Mouse (Mus musculus): ENCODE measurements around the gene Zfp651. TPM values are rescaled to one million over a fixed set of nuclear protein-coding genes. Genes with fewer than 3 reads are reported as not detected.

Zfp651 gene
- polyA plus RNA-seq, 1 experiment, result 3.7 TPM

DNA sequence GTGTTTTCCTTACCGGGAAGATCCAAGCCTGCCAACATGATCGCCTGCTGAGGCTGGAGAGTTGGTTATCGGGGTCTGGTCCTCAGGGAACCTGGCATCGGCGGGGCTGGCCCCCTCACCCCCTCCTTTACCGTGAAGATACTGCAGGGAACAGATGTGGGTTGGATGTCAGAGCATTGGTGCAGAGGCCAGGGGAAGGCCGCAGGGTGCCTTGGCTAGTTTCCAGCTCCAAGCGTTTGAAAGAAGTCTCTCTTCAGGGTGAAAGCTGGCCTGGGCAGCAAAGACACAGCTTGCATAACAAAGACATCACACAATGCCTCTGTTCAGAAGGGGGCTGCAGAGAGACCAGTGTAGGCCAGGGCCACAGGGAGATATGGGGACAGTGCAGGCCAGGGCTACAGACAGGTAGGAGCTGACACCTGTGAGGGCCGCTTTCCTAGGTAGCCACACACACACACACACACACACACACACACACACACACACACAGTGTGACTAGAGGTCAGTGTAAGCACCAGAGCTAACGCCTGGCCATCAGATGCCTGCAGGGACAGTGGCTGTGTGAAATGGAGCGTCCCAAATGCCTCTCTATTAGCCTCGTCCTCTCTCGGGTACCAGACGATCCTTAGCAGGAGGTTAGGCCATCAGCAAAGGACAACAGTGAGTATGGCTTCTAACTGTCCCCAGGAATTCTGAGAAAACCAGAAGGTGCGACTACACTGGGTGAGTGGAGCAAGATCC is 51.1 kb downstream of the Zfp651 start:
- WGBS, result 76% methylated on average over 15 of the region's 15 CpGs
- H3K27me3 ChIP-seq (ENCODE audit: control insufficient read depth, insufficient read depth, low read length), result no peaks in the 10 kb centered on the region
- no peak overlapping the region for H3K27ac ChIP-seq (ENCODE audit: insufficient read depth, low read length)
- H3K4me1 ChIP-seq (ENCODE audit: control insufficient read depth, insufficient read depth, insufficient read length), result no peaks in the 10 kb centered on the region
- no peak overlapping the region for H3K4me3 ChIP-seq (ENCODE audit: extremely low read depth, insufficient read depth, insufficient read length)
- H3K36me3 ChIP-seq (ENCODE audit: control insufficient read depth, insufficient read depth, low read length), result no peaks in the 10 kb centered on the region
- no peak for DNase-seq (ENCODE audit: low read depth in 1 of 2, low spot score in 2 of 2)
- TF ChIP-seq CTCF (IDR thresholded peaks at IDR 0.05; ENCODE audit: extremely low read depth, insufficient read depth, insufficient read length, insufficient replicate concordance), result no peak
- no peak for TF ChIP-seq POLR2A (IDR thresholded peaks at IDR 0.05; ENCODE audit: low read depth, low read length)

DNA sequence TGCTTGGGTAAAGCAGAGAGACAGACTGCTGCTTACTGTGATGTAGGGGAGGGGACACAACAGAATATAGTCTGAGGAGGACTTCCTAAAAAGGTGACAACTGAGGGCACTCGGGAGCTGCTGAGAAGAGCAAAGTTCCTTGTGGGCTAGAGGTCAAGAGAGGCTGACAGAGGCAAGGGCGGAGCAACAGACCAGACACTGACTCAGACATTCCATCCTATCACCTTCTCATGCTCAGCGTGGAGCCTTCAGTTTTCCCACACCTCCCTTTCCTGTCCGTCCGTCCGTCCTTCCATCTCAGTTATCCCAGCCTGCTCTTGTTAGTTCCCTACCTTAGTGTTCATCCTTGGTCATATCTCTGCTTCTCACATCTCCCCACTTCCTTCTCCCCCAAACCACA is 56.1 kb downstream of the Zfp651 start:
- H3K27me3 ChIP-seq (ENCODE audit: control insufficient read depth, insufficient read depth, low read length), result no peaks in the 10 kb centered on the region
- H3K4me3 ChIP-seq (ENCODE audit: extremely low read depth, insufficient read depth, insufficient read length), result no peak overlapping the region

DNA sequence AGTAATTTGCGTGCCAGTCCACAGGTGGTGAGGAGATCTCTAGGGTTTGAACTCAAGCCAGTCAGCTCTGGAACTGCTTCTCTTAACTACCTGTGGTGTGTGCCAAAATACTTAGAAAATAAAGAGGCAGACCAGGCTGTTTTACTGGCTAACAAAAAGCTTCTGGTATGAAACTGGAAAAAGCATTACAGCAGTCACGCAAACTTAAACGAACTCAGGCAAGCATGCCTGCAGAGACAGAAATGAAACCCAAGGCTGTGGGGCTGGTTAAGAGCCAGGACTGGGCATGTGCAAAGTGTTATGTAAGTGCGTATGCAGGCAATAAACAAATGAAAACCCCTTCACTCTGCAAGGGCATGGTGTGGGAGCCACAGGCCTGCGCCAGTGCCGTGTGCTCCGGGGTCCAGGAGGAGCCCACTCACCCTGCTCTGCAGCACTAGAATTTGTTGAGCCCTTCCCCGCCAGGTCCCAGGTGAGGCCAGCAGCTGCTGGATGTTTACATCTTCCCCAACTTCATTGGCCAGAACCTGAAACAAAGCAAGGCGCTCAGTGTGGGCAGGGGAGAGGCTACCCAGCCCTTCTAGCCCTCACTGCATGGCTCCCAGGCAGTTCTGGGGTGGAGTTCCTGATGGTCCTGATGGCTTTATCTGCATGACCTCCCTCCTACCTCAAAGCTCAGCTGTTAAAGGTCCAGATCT is 60.1 kb downstream of the Zfp651 start:
- H3K4me3 ChIP-seq (ENCODE audit: extremely low read depth, insufficient read depth, insufficient read length), result no peak overlapping the region
- 79% methylated on average over 9 of the region's 9 CpGs for WGBS

More for the DNA sequence above, 56.1 kb downstream of the Zfp651 start:
- Histone ChIP-seq H3K4me1 (ENCODE audit: control insufficient read depth, insufficient read depth, insufficient read length) (no peaks in the 10 kb centered on the region), H3K36me3 (ENCODE audit: control insufficient read depth, insufficient read depth, low read length) (no peaks in the 10 kb centered on the region), H3K27ac (ENCODE audit: insufficient read depth, low read length) (no peak overlapping the region)
- TF ChIP-seq CTCF (IDR thresholded peaks at IDR 0.05; ENCODE audit: extremely low read depth, insufficient read depth, insufficient read length, insufficient replicate concordance), result no peak
- DNase-seq (ENCODE audit: low read depth in 1 of 2, low spot score in 2 of 2), result no peak
- 53% methylated on average over 6 of the region's 6 CpGs for WGBS

DNA sequence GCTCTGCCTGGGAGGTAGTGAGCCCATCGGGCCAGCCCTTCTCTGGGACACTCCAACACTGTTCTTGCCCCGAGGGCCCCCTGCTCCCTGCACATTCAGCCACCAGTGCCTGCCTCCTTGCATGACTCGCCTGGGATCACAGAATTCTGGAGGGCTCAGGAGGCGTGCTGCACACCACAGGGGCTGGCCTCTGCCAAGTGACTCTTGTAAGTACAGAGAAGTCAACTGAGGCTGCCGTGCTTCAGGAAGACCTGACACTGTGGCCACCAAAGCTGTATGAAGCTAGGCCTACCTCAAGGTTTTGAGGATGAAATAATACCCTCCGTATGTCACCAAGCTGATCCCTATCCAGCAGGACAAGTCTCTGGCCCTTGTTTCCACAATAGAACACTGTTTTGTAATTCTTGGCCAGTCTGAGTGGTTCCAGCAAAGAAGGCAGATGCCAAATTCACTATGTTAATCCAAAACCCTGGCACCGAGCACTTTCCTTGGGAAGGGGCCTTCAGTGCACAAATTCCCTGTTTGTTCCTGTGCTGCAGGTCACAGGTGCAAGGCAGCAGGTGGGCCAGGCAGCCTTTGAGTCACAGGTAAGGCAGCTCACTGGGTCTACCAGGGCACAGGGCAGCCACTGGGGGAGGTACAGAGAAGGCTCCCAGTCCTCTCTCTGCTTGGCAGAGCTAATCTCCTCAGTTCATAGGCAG is 60.8 kb downstream of the Zfp651 start:
- Histone ChIP-seq H3K36me3 (ENCODE audit: control insufficient read depth, insufficient read depth, low read length) (no peaks in the 10 kb centered on the region), H3K4me1 (ENCODE audit: control insufficient read depth, insufficient read depth, insufficient read length) (no peaks in the 10 kb centered on the region), H3K4me3 (ENCODE audit: extremely low read depth, insufficient read depth, insufficient read length) (no peak overlapping the region), H3K27ac (ENCODE audit: insufficient read depth, low read length) (no peak overlapping the region), H3K27me3 (ENCODE audit: control insufficient read depth, insufficient read depth, low read length) (no peaks in the 10 kb centered on the region)
- TF ChIP-seq POLR2A (IDR thresholded peaks at IDR 0.05; ENCODE audit: low read depth, low read length), result no peak
- DNase-seq (ENCODE audit: low read depth in 1 of 2, low spot score in 2 of 2), result no peak
- 81% methylated on average over 7 of the region's 7 CpGs for WGBS

More for the DNA sequence above, 60.1 kb downstream of the Zfp651 start:
- no peaks in the 10 kb centered on the region for H3K36me3 ChIP-seq (ENCODE audit: control insufficient read depth, insufficient read depth, low read length)
- H3K27me3 ChIP-seq (ENCODE audit: control insufficient read depth, insufficient read depth, low read length), result no peaks in the 10 kb centered on the region
- DNase-seq (ENCODE audit: low read depth in 1 of 2, low spot score in 2 of 2), result no peak
- TF ChIP-seq POLR2A (IDR thresholded peaks at IDR 0.05; ENCODE audit: low read depth, low read length), result no peak
- TF ChIP-seq CTCF (IDR thresholded peaks at IDR 0.05; ENCODE audit: extremely low read depth, insufficient read depth, insufficient read length, insufficient replicate concordance), result no peak
- H3K4me1 ChIP-seq (ENCODE audit: control insufficient read depth, insufficient read depth, insufficient read length), result no peaks in the 10 kb centered on the region
- no peak overlapping the region for H3K27ac ChIP-seq (ENCODE audit: insufficient read depth, low read length)

DNA sequence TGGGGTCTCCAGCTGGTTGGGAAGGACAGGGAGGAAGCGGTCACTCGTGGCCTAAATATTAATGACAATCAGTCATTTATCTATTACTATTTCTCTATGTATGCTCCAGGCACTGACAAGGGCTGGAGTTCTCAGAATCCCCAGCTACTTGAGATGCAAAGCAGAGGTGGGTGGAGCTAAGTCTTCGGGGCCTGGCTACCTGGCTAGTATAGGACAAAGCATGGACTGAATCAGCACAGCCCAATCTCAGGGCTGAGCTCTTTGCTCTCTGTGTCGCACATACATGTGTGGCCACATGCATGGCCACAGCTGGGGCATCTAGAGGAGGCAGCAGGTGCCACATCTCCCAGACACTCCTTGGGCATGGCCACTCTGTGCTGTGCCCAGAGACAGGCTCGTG is 61.6 kb downstream of the Zfp651 start:
- no peaks in the 10 kb centered on the region for H3K36me3 ChIP-seq (ENCODE audit: control insufficient read depth, insufficient read depth, low read length)
- H3K27me3 ChIP-seq (ENCODE audit: control insufficient read depth, insufficient read depth, low read length), result no peaks in the 10 kb centered on the region
- no peak overlapping the region for H3K4me3 ChIP-seq (ENCODE audit: extremely low read depth, insufficient read depth, insufficient read length)
- H3K4me1 ChIP-seq (ENCODE audit: control insufficient read depth, insufficient read depth, insufficient read length), result no peaks in the 10 kb centered on the region
- no peak overlapping the region for H3K27ac ChIP-seq (ENCODE audit: insufficient read depth, low read length)
- no peak for TF ChIP-seq CTCF (IDR thresholded peaks at IDR 0.05; ENCODE audit: extremely low read depth, insufficient read depth, insufficient read length, insufficient replicate concordance)
- no peak for DNase-seq (ENCODE audit: low read depth in 1 of 2, low spot score in 2 of 2)
- 77% methylated on average over 5 of the region's 5 CpGs for WGBS

Other genes with a start within 250 kb of the Zfp651 start
- gene Lyzl4, start 117.2 kb upstream of the Zfp651 start, polyA plus RNA-seq (2012; rRNA removed), result 0.11 TPM in 1 of 2 replicates, not detected in the other
- gene Vipr1, start 116.6 kb upstream of the Zfp651 start, polyA plus RNA-seq (2012; rRNA removed), result 7.2 and 8.0 TPM in 2 replicates
- 10.0 and 12.0 TPM in 2 replicates for gene Sec22c, start 53.8 kb upstream of the Zfp651 start, polyA plus RNA-seq (2012; rRNA removed)
- 5.8 and 10.4 TPM in 2 replicates for gene Ss18l2, start 49.0 kb upstream of the Zfp651 start, polyA plus RNA-seq (2012; rRNA removed)
- gene Nktr, start 40.2 kb upstream of the Zfp651 start, polyA plus RNA-seq (2012; rRNA removed), result 36.6 and 38.7 TPM in 2 replicates
- gene Klhl40, start 18.3 kb downstream of the Zfp651 start, polyA plus RNA-seq (2012; rRNA removed), result not detected in 2 replicates
- 0.19 TPM in 1 of 2 replicates, not detected in the other for gene Hhatl, start 33.2 kb downstream of the Zfp651 start, polyA plus RNA-seq (2012; rRNA removed)
- not detected in 2 replicates for gene Ccdc13, start 80.1 kb downstream of the Zfp651 start, polyA plus RNA-seq (2012; rRNA removed)
- 3.4 and 4.1 TPM in 2 replicates for gene Higd1a, start 99.0 kb downstream of the Zfp651 start, polyA plus RNA-seq (2012; rRNA removed)
- 15.9 and 16.7 TPM in 2 replicates for gene Ackr2, start 139.0 kb downstream of the Zfp651 start, polyA plus RNA-seq (2012; rRNA removed)
- 0.12 and 0.25 TPM in 2 replicates for gene Cyp8b1, start 157.0 kb downstream of the Zfp651 start, polyA plus RNA-seq (2012; rRNA removed)
- 0.28 and 0.31 TPM in 2 replicates for gene Fam198a, start 191.7 kb downstream of the Zfp651 start, polyA plus RNA-seq (2012; rRNA removed)
- 2.8 and 3.2 TPM in 2 replicates for gene Pomgnt2, start 237.8 kb downstream of the Zfp651 start, polyA plus RNA-seq (2012; rRNA removed)